Mouse (Mus musculus) cerebellum, adult 11 months (tissue): ENCODE measurements around the gene Ppia.
"Not testable (repeated sequence)": the region's sequence is repeated elsewhere in the genome, so short reads cannot be mapped to it uniquely, and the experiment has no call there.

Experiments
- DNase-seq: peaks from one replicate; pipeline ENCODE4 v3.0.0; 2022

The Ppia gene

DNA sequence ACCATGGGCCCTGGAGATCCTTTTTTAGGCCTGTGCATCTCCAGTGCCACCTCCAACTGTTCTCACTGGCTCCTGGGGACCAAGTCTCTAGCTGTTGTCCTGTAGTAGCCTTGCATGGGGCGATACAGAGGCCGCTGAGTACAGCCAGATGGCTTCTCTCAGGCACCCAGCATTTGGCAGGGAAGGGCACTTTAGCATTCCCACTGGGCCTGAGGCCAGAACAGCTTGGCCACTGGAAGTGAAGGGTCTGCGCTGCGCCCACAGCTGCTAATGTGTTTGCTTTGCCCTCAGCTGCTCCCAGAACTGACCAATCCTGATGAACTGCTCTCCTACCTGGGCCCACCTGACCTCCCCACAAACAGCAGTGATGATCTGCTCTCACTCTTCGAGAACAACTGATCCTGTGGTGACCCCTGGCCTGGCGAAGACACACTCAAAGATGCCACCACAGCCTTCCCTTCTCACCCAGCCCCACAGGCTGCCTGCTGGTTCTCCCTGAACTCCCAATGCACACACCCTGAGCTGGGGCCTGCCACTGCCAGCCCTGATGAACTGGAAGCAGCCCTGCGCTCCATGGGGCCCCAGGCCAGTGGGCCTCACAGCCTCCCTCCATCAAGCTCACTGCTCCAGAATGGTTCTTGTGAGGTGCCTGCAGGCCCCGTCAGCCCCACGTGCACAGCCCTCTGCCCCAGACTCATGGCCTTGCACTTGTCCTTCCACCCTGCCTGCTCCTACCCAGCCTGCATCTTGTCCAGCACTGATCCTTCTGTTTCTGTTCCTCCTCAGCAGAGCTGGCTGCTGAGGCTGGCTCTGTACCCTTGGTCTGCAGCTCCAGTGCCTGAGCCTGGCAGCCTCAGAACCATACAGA lies 10.3 kb upstream of the Ppia start:
- no peak for DNase-seq

DNA sequence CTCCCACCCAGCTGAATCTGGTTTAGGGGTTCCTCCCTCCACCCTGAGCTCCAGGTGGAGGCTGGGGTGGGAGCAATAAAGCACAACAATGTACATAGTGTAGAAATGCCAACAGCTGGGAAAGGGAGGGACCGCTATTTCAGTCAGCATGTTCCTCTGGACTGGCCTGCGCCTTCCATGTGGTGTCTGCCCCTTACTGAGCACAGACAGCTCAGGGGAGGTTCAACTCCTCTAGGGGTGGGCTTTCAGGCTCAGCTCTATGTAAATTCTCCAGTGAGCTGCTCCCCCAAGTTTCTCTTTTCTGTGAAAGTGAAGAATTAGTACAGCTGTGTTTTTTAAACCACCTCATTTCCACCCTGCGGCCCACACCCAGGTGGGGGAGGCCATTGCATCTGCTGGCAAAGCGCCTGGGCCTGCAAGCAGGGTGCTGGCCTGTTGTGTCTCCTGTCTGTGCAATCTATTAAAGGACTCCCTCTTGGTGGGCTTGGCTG lies 9.6 kb upstream of the Ppia start:
- no peak for DNase-seq

GRCm38 (mm10) chr11:6406251-6407161 lies 8.7 kb upstream of the Ppia start:
- peak; percentile 65 for DNase-seq

GRCm38 (mm10) chr11:6407162-6407621 lies 8.1 kb upstream of the Ppia start:
- DNase-seq = no peak

DNA sequence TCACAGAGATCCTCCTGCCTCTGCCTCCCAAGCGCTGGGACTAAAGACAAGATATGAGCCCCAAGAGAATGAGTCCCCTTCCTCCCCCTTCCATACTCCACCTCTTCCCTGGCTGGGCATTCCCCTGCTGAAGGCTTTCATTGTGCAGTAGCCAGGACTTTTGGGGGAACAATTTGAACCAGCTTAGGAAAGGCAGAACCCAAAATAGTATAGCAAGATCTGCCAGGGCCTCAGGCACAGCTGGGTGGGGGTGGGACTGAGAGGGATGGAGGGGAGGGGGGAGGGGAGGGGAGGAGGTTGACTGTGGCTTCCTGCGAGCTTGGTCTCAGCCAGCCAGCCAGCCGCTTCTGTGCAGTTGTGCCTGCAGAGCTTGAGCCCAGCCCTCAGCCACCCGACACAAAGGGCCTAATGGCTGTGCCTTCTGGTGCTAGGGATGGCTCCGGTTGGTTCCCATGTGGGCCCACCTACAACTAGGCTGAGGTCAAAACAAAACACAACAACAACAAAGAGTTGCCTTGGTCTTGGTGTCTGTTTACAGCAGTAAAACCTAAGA lies 5.1 kb upstream of the Ppia start:
- DNase-seq = no peak

DNA sequence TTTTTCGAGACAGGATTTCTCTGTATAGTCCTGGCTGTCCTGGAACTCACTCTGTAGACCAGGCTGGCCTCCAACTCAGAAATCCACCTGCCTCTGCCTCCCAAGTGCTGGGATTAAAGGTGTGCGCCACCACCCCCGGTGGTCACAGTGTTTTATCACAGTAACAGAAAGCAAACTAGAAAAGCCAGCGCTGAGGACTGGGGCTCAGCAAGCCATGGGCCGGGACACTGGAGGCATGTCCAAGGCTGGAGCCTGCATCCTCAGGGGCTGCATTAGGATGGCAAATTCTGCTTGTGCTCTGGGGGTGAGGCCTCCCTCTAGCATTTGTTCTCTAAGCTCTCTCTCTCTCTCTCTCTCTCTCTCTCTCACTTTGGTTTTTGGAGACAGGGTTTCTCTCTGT lies 4.5 kb upstream of the Ppia start:
- DNase-seq = not testable (repeated sequence)

GRCm38 (mm10) chr11:6411684-6412083 lies 3.6 kb upstream of the Ppia start:
- DNase-seq = peak; percentile 76

DNA sequence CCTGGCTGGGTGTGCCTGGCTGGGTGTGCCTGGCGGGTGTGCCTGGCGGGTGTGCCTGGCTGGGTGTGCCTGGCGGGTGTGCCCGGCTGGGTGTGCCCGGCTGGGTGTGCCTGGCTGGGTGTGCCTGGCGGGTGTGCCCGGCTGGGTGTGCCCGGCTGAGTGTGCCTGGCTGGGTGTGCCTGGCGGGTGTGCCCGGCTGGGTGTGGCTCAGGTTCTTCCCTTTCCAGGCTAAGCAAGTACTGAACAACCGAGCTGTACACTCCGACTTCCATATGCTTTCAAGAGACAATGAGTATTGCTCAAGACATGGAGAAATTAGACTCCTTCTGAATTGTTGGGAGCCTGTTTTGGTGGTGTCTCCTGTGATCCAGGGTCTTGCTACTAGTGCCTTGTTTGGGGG lies 2.0 kb upstream of the Ppia start:
- DNase-seq = no peak

DNA sequence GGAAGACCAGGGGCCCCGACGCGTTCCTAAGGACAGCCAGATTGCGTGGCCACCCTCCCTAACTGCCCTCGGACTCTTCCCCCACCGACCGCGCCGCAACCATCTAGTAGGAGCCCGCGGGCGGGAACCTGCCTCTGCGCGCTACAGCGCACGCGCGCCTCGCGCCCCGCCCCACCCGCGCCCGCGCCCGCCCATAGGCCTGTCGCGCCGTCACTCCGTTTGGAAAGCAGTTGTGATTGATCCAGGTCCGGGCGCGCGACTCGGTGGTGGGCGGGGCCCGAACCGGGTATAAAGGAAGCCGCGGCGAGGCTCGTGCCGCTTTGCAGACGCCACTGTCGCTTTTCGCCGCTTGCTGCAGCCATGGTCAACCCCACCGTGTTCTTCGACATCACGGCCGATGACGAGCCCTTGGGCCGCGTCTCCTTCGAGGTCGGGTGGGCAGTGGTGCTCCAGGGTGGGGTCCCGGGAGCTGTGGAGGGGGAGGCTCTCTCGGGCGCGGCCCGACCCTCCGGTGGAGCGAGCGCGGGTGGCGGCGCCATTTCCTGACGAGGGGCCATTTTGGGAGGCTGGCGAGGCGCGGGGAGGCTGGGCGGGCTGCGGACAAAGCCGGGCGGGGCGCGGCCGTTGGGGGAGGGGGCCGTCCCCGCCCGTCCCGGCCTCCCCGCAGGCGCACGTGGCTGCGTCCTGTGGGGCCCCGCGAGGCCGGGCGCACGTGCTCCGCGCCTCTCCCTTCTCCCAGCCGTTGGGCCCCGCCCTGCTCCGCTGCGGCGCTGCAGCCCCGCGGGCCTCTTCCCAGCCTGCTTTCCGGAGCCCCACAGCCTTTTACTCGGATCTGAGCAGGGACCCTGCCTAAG lies 535 bp downstream of the Ppia start:
- DNase-seq = peak; percentile 99

DNA sequence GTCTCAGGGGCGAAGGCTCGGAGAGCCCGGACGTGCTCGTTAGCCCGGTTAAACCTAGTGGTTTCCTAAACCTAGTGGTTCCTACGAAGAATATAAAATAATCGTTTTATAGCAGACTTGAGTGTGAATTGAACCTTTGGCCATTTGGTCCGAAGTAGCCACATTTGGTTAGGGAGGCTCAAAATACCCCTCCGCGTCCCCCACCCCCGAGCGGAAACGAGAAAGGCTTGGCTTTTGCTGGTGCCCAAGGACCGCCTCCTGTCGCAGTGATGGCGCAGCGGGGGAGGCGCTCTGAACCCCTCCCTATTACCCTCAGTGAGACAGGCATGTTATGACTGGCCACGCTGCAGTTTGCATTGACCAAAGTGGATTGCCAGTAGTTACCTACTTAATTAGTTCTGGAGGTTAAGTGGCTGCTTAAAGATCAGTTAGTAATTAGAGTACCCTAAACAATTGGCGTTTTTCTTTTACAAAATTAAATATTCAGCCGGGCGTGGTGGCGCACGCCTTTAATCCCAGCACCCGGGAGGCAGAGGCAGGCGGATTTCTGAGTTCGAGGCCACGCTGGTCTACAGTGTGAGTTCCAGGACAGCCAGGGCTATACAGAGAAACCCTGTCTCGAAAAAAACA lies 1.3 kb downstream of the Ppia start:
- peak; percentile 79 for DNase-seq

DNA sequence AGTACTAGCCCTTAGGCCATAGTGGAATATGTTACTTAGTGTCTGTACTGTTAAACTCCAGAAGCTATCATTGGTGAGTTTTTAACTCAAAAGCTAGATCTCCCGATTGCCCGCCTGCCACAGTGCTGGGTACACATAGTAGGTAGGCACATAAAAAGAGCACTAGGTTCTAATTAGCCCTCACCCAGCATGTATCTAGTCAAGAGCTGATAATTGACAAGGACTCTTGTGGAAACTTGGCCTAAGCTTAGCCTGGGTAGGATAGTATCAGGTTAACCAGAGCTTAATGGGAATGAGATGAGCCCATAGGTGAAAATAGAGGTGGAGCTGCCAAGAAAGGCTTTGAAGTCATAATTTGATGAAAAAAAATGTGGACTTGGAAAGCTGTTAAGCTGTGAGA lies 1.8 kb downstream of the Ppia start:
- no peak for DNase-seq

DNA sequence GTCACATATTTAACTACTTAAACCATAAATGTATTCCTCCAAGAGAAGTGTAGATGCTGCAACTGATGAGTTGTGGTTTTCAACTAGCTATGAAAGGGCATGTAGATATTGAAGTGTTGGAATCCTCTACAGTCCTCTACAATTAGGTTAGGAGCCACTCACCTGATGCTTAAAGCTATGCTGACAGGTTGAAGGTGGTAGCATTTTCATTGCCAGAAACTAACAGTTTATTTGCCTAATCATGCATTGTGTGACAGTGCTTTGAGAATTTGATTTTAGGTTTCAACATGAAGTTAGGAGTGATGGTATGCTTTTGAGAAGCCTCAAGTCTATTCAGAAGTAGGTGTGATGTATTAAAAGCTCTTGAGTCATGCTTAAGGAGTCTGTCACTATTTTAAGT lies 2.2 kb downstream of the Ppia start:
- no peak for DNase-seq

GRCm38 (mm10) chr11:6418751-6419150 lies 3.5 kb downstream of the Ppia start:
- no peak for DNase-seq

GRCm38 (mm10) chr11:6419156-6419555 lies 3.9 kb downstream of the Ppia start:
- not testable (repeated sequence) for DNase-seq

GRCm38 (mm10) chr11:6420283-6420703 lies 5.0 kb downstream of the Ppia start:
- no peak for DNase-seq

DNA sequence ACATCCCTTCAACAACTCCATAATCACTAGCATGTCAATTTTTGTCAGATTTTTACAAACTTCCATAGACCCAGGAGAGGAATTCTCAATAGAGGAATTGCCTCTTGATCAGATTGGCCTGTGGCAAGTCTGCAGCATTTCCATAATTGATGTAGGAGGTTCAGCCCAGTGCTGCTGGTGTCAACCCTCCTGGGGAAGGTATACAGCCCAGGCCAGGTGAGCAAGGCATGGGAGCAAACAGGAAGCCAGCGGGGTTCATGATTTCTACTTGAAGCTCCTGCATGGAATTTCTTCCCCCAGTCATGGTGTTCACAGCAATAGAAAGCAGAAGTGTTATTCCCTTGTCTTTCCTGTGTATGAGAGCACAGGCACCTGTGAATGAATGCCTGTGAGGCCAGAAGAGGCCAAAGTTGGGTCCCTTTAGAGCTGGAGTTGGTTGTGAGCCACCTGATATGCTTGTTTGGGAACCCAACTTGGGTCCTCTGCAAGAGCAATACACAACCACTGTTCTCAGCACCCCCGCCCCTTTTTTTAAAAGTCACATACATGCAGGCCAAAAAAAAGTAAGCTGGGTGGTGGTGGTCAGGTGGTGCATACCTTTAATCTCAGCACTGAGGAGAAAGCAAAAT lies 5.6 kb downstream of the Ppia start:
- no peak for DNase-seq

DNA sequence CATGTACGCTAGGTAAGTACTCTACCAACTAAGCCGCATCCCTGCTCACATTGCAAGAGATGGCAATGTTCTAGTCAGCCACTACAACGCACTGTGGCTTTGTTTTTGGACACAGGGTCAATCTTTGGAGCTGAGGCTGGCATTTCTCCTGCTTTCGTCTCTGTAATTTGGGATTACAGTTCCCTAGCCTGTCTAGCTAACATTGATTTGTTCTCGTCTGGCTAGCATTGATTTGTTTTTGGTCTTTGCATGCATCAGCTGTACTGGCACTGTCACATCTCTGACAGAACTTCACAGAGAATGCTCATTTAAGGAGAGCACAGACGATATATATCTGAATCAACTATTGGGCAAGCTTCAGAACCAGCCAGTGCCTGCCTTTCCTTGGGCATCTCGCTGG lies 14.9 kb downstream of the Ppia start:
- DNase-seq = no peak

- DNase-seq = peak; percentile 35
Observed at GRCm38 (mm10) chr11:6436442-6436841, 21.2 kb downstream of the Ppia start.

GRCm38 (mm10) chr11:6437667-6438066 lies 22.4 kb downstream of the Ppia start:
- DNase-seq = no peak

- DNase-seq = no peak
Observed at GRCm38 (mm10) chr11:6440171-6440570, 24.9 kb downstream of the Ppia start.

DNA sequence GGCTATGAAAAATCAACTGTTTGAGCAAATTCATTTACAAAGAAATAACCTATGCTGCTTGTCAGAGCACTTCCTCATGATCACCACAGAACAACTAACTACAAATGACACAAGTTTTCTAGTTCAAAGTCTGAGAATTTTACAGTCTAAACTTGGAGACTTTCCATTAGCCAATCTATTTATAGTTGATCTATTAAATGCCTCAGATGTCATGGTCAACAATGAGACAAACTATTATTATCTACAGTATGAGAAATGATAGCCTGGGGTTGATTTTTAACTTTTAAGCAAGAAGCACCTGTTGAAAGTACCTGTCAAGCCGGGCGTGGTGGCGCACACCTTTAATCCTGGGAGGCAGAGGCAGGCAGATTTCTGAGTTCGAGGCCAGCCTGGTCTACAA lies 27.3 kb downstream of the Ppia start:
- DNase-seq = no peak
